Mouse (Mus musculus): ENCODE results near the gene Tmem178b. TPM values are rescaled to one million over a fixed set of nuclear protein-coding genes. Genes with fewer than 3 reads are reported as not detected.

Tmem178b gene
- polyA plus RNA-seq, 1 experiment from 2014 or later: 0.18 TPM

DNA sequence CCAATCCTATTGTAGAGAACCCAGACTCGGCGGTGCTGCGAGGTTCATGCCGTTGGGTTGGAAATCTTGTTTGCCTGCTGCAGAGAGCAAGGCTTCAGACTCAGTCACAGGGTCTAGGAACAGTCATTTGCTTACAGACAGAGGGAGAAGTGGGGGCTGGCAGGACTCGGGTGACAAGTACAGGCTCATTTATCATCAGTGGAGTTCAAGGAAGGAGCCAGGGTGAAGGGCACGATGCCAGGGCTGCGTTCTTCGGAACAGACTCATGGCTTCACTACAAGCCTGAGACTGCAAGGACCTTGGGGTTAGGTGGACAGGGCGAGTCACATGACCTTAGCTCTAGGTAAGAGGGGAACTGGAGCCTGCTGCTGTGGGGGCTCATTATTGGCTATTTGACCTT is 71.8 kb downstream of the Tmem178b start:
- H3K4me3 ChIP-seq: no peak overlapping the region
- H3K9me3 ChIP-seq: no peaks in the 10 kb centered on the region
- no peaks in the 10 kb centered on the region for H3K4me1 ChIP-seq
- 79% methylated on average over 9 of the region's 9 CpGs for WGBS
- DNase-seq (ENCODE audit: low spot score): no peak
- no peaks in the 10 kb centered on the region for H3K27me3 ChIP-seq (ENCODE audit: insufficient read depth, poor library complexity, severe bottlenecking)
- no peaks in the 10 kb centered on the region for H3K36me3 ChIP-seq
- H3K27ac ChIP-seq: no peak overlapping the region

DNA sequence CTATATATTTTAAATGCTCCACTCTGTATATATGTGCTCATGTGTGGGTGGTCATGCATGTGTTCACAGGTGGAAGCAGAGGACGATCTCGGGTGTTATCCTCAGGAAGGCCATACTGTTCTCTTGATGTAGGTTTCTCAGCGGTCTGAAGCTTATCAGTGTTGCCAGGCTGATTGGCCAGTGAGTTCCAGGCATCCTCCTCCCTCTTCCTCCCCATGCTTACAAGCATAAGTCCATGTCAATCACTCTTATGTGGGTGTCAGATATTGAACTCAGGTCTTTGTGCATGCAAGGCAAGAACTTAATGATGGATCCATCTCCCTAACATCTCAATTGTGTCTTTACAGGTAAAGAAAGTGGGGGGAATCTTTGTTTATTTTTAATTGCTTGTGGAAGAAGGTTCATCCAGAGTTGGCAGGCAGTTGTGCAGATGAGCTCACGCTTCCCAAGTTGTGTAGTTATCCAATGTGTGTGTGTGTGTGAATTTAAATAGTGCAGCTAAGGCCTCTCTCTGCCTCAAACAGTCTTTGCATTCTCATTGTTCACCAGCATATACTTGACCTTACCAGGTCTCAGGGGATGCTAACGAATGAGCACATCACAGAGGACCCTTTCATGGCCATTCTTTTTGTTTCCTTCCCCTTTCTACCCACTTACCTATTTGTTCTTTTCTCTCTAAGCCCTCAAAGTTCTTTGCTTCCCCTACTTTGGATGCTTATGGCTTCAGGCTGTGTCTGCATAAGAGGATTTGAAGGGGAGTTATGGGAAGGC is 72.8 kb downstream of the Tmem178b start:
- no peak overlapping the region for H3K27ac ChIP-seq
- H3K36me3 ChIP-seq: no peaks in the 10 kb centered on the region
- H3K4me1 ChIP-seq: no peaks in the 10 kb centered on the region
- 71% methylated on average over 5 of the region's 5 CpGs for WGBS
- H3K4me3 ChIP-seq: no peak overlapping the region
- H3K27me3 ChIP-seq (ENCODE audit: insufficient read depth, poor library complexity, severe bottlenecking): no peaks in the 10 kb centered on the region
- no peaks in the 10 kb centered on the region for H3K9me3 ChIP-seq
- DNase-seq (ENCODE audit: low spot score): no peak

- no peaks in the 10 kb centered on the region for H3K9me3 ChIP-seq
- H3K36me3 ChIP-seq: no peaks in the 10 kb centered on the region
- no peaks in the 10 kb centered on the region for H3K4me1 ChIP-seq
- no peaks in the 10 kb centered on the region for H3K27me3 ChIP-seq (ENCODE audit: insufficient read depth, poor library complexity, severe bottlenecking)
- 70% methylated on average over 4 of the region's 4 CpGs for WGBS
- no peak for DNase-seq (ENCODE audit: low spot score)
- no peak overlapping the region for H3K27ac ChIP-seq
- no peak overlapping the region for H3K4me3 ChIP-seq
Measured at GRCm38 (mm10) chr6:39946601-39947000, 73.5 kb downstream of the Tmem178b start.

GRCm38 (mm10) chr6:39953951-39954350 is 80.9 kb downstream of the Tmem178b start:
- H3K4me3 ChIP-seq: no peak overlapping the region
- no peak for DNase-seq (ENCODE audit: low spot score)
- no peaks in the 10 kb centered on the region for H3K9me3 ChIP-seq
- H3K36me3 ChIP-seq: no peaks in the 10 kb centered on the region
- WGBS: 80% methylated on average over 5 of the region's 5 CpGs
- H3K4me1 ChIP-seq: 0 out of 2 replicates have a peak, but pooled peaks cover 4% of the 10 kb centered on the region
- H3K27me3 ChIP-seq (ENCODE audit: insufficient read depth, poor library complexity, severe bottlenecking): no peaks in the 10 kb centered on the region
- no peak overlapping the region for H3K27ac ChIP-seq

DNA sequence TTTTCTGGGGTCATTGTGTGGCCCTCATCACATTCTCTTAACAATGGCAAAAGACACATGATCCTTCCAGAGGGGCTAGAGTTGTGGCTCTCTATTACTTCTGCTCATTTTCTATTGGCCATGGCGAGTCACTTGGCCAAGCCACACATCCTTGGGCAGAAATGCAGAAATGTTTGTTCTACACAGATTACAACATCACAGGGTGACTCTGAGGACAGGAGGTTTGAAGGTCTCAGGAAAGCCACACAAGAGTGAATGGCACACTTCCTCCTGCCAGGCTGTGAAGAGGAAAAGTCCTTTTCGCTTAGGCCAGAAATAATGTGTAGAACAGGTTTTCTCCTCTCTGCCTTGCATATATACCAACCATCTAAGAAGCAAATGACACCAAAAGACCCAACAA is 82.1 kb downstream of the Tmem178b start:
- Histone ChIP-seq H3K9me3 (no peaks in the 10 kb centered on the region), H3K27ac (no peak overlapping the region), H3K4me3 (no peak overlapping the region), H3K27me3 (ENCODE audit: insufficient read depth, poor library complexity, severe bottlenecking) (no peaks in the 10 kb centered on the region), H3K4me1 (0 out of 2 replicates have a peak, but pooled peaks cover 4% of the 10 kb centered on the region), H3K36me3 (no peaks in the 10 kb centered on the region)
- DNase-seq (ENCODE audit: low spot score): no peak
- 82% methylated on average over 2 of the region's 2 CpGs for WGBS

DNA sequence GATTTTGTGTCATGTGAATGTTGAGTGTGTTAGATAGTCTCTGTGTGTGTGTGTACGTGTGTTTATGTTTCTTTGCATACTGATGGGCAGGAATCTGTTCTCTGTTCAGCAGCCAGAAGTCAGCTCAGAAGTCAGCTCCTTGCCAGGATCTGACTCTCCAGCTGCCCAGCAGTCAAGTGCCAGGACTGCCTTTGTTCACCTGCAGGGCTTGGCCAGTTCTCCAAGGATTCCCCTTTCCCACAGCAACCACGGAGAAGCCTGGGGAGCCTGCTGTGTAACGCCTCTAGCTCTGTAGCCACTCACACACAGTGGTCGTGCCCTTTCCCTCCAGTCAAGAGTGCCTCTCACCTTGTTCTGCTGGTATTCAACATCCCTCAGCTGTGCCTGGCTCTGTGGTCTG is 91.5 kb downstream of the Tmem178b start:
- Histone ChIP-seq H3K27ac (no peak overlapping the region), H3K36me3 (no peaks in the 10 kb centered on the region), H3K4me3 (no peak overlapping the region), H3K27me3 (ENCODE audit: insufficient read depth, poor library complexity, severe bottlenecking) (no peaks in the 10 kb centered on the region), H3K4me1 (no peaks in the 10 kb centered on the region), H3K9me3 (no peaks in the 10 kb centered on the region)
- 60% methylated on average over 4 of the region's 4 CpGs for WGBS
- DNase-seq (ENCODE audit: low spot score): no peak

DNA sequence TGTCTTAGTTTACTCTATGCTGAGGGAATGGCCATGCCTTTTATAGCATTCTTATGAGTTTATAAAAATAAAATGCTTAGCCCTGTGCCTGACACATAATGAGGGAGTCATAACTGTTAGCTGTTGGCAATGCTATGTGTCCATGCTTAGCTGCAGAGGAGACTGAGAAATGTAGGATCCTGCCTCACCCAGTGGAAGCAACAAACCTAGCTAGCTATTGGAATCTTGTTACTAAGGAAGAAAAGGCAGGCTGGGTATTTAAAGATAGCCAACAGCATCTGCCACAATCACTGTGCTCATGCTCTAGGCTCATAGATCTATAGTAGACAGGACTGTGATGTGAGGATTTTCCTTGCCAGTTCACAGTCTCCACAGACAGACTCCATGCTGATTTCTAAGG is 97.2 kb downstream of the Tmem178b start:
- no peaks in the 10 kb centered on the region for H3K36me3 ChIP-seq
- no peaks in the 10 kb centered on the region for H3K9me3 ChIP-seq
- no peaks in the 10 kb centered on the region for H3K27me3 ChIP-seq (ENCODE audit: insufficient read depth, poor library complexity, severe bottlenecking)
- no peak overlapping the region for H3K27ac ChIP-seq
- no peak for DNase-seq (ENCODE audit: low spot score)
- H3K4me1 ChIP-seq: no peaks in the 10 kb centered on the region
- no peak overlapping the region for H3K4me3 ChIP-seq

GRCm38 (mm10) chr6:39978942-39979341 is 105.9 kb downstream of the Tmem178b start:
- WGBS: 66% methylated on average over 4 of the region's 4 CpGs
- no peak overlapping the region for H3K4me3 ChIP-seq
- H3K9me3 ChIP-seq: no peaks in the 10 kb centered on the region
- no peak for DNase-seq (ENCODE audit: low spot score)
- H3K27ac ChIP-seq: no peak overlapping the region
- no peaks in the 10 kb centered on the region for H3K27me3 ChIP-seq (ENCODE audit: insufficient read depth, poor library complexity, severe bottlenecking)
- H3K36me3 ChIP-seq: no peaks in the 10 kb centered on the region
- H3K4me1 ChIP-seq: no peaks in the 10 kb centered on the region

DNA sequence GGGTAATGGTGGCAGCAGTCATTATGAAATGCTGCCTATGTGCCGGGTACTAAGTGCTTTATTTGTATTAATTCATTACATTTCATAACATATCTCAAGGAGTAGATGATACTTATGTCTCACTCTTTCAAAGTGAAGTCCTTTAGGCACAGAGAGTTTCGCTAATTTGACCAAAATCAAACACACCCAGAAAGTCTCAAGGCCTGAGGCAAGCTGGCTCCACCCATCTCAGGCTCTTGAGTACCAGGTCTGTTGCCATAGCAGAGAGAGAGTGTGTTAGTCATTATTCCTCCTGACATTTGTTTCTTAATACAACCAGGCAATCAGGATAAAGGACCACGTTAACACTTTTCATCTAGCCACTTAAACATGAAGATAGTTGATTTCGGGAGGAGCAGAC is 117.7 kb downstream of the Tmem178b start:
- Histone ChIP-seq H3K27ac (no peak overlapping the region), H3K4me3 (no peak overlapping the region), H3K27me3 (ENCODE audit: insufficient read depth, poor library complexity, severe bottlenecking) (no peaks in the 10 kb centered on the region), H3K9me3 (no peaks in the 10 kb centered on the region), H3K4me1 (no peaks in the 10 kb centered on the region), H3K36me3 (no peaks in the 10 kb centered on the region)
- no peak for DNase-seq (ENCODE audit: low spot score)
- 79% methylated on average over 4 of the region's 4 CpGs for WGBS

GRCm38 (mm10) chr6:39991922-39992321 is 118.9 kb downstream of the Tmem178b start:
- Histone ChIP-seq H3K27me3 (ENCODE audit: insufficient read depth, poor library complexity, severe bottlenecking) (no peaks in the 10 kb centered on the region), H3K9me3 (no peaks in the 10 kb centered on the region), H3K4me1 (no peaks in the 10 kb centered on the region), H3K36me3 (no peaks in the 10 kb centered on the region), H3K27ac (no peak overlapping the region), H3K4me3 (no peak overlapping the region)
- DNase-seq (ENCODE audit: low spot score): no peak
- WGBS: 50% methylated on average over 6 of the region's 6 CpGs

DNA sequence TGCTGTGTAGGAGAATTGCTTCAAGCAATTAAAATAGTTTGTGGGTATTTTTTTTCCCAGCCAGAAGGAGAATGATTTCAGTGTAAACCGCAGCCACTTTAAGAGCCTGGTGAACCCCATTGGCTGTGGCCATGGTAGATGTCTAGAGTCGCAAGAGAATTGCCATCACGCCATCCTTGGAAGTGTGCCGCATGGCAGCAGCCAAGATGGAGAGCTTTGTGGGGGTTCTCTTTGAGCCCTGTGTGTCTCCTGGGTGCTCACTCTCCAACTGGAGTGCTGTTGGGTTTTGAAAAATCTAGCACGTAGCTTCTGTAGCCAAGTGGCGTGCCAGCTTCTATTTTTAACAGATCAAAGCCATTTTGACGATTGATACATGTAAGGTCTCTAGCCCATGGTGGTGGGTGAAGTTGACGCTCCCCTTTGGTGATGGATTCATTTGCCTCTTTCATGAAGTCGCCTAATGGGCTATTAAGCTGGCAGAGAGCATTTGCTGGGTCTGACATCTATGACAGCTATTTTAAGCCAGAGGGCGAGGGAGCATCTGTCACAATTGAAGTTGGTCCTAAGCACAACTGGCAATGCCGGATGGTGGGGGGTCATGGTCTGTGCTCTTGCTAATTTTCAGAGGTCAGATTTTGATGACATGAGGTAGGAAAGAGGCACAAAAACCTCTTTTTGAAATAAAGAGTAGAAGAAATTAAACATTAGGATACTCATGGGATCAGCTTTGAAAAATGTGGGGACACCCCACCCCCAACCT is 133.1 kb downstream of the Tmem178b start:
- H3K4me1 ChIP-seq: no peaks in the 10 kb centered on the region
- H3K27me3 ChIP-seq (ENCODE audit: insufficient read depth, poor library complexity, severe bottlenecking): no peaks in the 10 kb centered on the region
- H3K9me3 ChIP-seq: no peaks in the 10 kb centered on the region
- H3K36me3 ChIP-seq: no peaks in the 10 kb centered on the region
- DNase-seq (ENCODE audit: low spot score): peak; percentile 52
- 77% methylated on average over 11 of the region's 11 CpGs for WGBS
- H3K4me3 ChIP-seq: no peak overlapping the region
- no peak overlapping the region for H3K27ac ChIP-seq

DNA sequence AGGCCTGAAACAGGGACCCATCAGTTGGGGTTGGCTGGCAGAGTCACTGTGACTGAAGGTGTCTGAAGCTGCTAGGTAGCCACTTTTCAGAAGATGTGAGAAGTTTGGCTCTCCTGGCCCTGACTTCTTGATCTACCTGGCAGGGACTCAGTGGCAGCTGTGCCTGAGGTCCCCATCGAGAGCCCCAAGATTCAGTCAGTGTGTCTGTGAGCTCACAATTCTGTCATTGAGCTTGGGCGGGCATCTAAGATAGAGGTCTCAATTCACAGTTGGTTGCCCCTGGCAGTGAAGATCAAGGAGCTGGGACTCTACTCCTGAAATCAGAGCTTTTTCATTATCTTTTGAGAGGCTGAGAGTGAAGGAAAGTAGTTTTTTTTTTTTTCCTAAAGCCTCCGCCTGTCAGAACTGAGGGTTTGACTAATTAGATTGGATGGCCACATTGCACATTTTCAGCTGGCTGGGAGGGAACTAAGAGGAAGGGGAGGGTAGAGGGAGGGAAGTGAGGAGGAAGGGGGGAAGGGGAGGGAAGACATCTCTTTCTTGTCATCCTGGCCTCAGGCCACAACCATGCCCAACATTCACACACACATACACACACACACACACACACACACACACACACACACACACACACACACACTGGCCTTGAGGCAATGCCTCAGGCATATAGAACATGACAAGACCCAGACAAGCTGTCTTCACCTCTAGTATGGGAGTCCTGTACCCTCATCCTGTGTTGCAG is 135.3 kb downstream of the Tmem178b start:
- Histone ChIP-seq H3K4me1 (no peaks in the 10 kb centered on the region), H3K27me3 (ENCODE audit: insufficient read depth, poor library complexity, severe bottlenecking) (no peaks in the 10 kb centered on the region), H3K36me3 (no peaks in the 10 kb centered on the region), H3K27ac (no peak overlapping the region), H3K4me3 (no peak overlapping the region), H3K9me3 (no peaks in the 10 kb centered on the region)
- DNase-seq (ENCODE audit: low spot score): peak; percentile 66
- WGBS: 64% methylated on average over 3 of the region's 3 CpGs

- DNase-seq (ENCODE audit: low spot score): peak; percentile 33
- H3K4me3 ChIP-seq: no peak overlapping the region
- H3K9me3 ChIP-seq: no peaks in the 10 kb centered on the region
- WGBS: 75% methylated on average over 3 of the region's 3 CpGs
- H3K27me3 ChIP-seq (ENCODE audit: insufficient read depth, poor library complexity, severe bottlenecking): no peaks in the 10 kb centered on the region
- H3K27ac ChIP-seq: no peak overlapping the region
- no peaks in the 10 kb centered on the region for H3K4me1 ChIP-seq
- no peaks in the 10 kb centered on the region for H3K36me3 ChIP-seq
Measured at GRCm38 (mm10) chr6:40009718-40010117, 136.6 kb downstream of the Tmem178b start.

All from heart, embryonic 10.5 days (tissue).